Mouse (Mus musculus) G1E (cell line): ENCODE measurements around the gene Cpb1. TPM values are rescaled to one million over a fixed set of nuclear protein-coding genes. Genes with fewer than 3 reads are reported as not detected.
A peak's percentile ranks its signal among the peaks of the same experiment; 100 is the strongest.

Experiments
- ATAC-seq: 2 replicates; pipeline ENCODE4 v1.8.0; 2016; ENCODE audit warnings: mild to moderate bottlenecking; ENCODE audit not compliant: insufficient number of reproducible peaks, poor library complexity, low FRiP score, severe bottlenecking; ENCODE audit errors: extremely low read depth
- DNase-seq: peaks from one replicate; pipeline ENCODE4 v3.0.0; 2012; ENCODE audit warnings: low spot score
- H3K27me3 ChIP-seq: 2 replicates; pipeline ENCODE4 v1.6.1; 2012; ENCODE audit warnings: mild to moderate bottlenecking, low read length, inconsistent platforms; ENCODE audit not compliant: insufficient read depth
- H3K36me3 ChIP-seq: replicated peaks from 2 replicates; pipeline ENCODE3; 2012; ENCODE audit warnings: mild to moderate bottlenecking, inconsistent platforms
- H3K4me1 ChIP-seq: 2 replicates; pipeline ENCODE4 v1.6.1; 2012; ENCODE audit warnings: low read depth, low read length, inconsistent platforms, mixed read lengths; ENCODE audit not compliant: insufficient read depth
- H3K4me3 ChIP-seq: 2 replicates; pipeline ENCODE4 v1.5.1; 2012; ENCODE audit warnings: low read depth, mild to moderate bottlenecking, inconsistent platforms, low read length, moderate library complexity, mixed read lengths
- H3K9me3 ChIP-seq: replicated peaks from 2 replicates; pipeline ENCODE4 v1.6.1; 2012; ENCODE audit warnings: inconsistent platforms
- CTCF ChIP-seq: IDR thresholded peaks from 2 replicates; pipeline ENCODE4 v1.5.1; 2012; ENCODE audit warnings: low read depth, low read length, inconsistent platforms, mixed read lengths
- GATA1 ChIP-seq: IDR thresholded peaks from 2 replicates; pipeline ENCODE4 v1.6.1; 2012; ENCODE audit warnings: borderline replicate concordance, low read length, inconsistent platforms, mixed read lengths
- POLR2AphosphoS5 ChIP-seq: IDR thresholded peaks from 2 replicates; pipeline ENCODE4 v1.6.1; 2012; ENCODE audit warnings: low read depth, low read length, inconsistent platforms; ENCODE audit not compliant: insufficient replicate concordance
- polyA plus RNA-seq: library from polyadenylated mRNA; stranded (reverse); fragments of >175 nt; gene quantifications from 2 replicates; pipeline ENCODE4 v1.2.3, GENCODE M21; 2012
- total RNA-seq, 2 experiments: library from RNA; stranded (forward) in 1 of 2; stranded (reverse) in 1 of 2; fragments of 200-1000 nt in 1 of 2; fragments of >200 nt in 1 of 2; fragmentation: Nextera tagmentation in 1 of 2; gene quantifications; 2 replicates each; pipeline ENCODE4 v1.2.3; 2014 to 2017

Gene Cpb1
- total and polyA plus RNA-seq, 3 experiments: 0.22 TPM; not detected in 2

DNA sequence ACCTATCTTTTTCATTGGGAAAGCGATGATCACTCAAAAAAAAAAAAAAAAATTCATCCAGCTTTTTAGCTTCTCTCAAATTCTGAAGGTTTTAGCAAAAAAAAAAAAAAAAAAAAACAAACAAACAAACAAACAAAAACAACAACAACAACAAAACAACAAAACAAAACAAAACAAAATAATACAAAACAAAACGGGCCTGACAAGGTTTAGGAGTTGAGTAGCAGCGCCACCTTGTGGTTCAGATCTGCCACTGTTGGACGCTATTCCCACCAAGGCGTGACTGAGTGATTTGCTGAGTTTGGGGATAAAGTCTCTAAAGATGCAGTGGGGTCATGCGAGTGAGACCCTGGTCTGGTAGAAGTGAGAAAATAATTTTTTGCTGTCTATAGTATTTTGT lies 76.7 kb downstream of the Cpb1 start:
- H3K4me3 ChIP-seq: no peak overlapping the region
- TF ChIP-seq POLR2AphosphoS5 (no peak), CTCF (peak; percentile 71), GATA1 (no peak)
- peaks cover 10% of the 10 kb centered on the region for H3K36me3 ChIP-seq
- H3K27me3 ChIP-seq: no peaks in the 10 kb centered on the region
- no peak for DNase-seq
- H3K4me1 ChIP-seq: peaks cover 21% of the 10 kb centered on the region
- no peaks in the 10 kb centered on the region for H3K9me3 ChIP-seq
- no peak; the same call in 1 of the 2 replicates for ATAC-seq

Other genes with a start within 250 kb of the Cpb1 start
- gene Hps3, start 240.4 kb downstream of the Cpb1 start, total RNA-seq (2014; fragmentation: Nextera tagmentation): 27.5 and 32.2 TPM in 2 replicates
- 39.1 and 39.3 TPM in 2 replicates for gene Hps3, start 240.4 kb downstream of the Cpb1 start, total RNA-seq (2017)
- gene Hps3, start 240.4 kb downstream of the Cpb1 start, polyA plus RNA-seq: 15.0 and 16.3 TPM in 2 replicates
- 71.0 and 85.2 TPM in 2 replicates for gene Hltf, start 217.9 kb downstream of the Cpb1 start, total RNA-seq (2014; fragmentation: Nextera tagmentation)
- 75.7 and 85.0 TPM in 2 replicates for gene Hltf, start 217.9 kb downstream of the Cpb1 start, total RNA-seq (2017)
- 14.2 and 15.6 TPM in 2 replicates for gene Hltf, start 217.9 kb downstream of the Cpb1 start, polyA plus RNA-seq
- not detected in 2 replicates for gene Gyg, start 120.4 kb downstream of the Cpb1 start, total RNA-seq (2014; fragmentation: Nextera tagmentation)
- not detected in 2 replicates for gene Gyg, start 120.4 kb downstream of the Cpb1 start, total RNA-seq (2017)
- not detected in 2 replicates for gene Gyg, start 120.4 kb downstream of the Cpb1 start, polyA plus RNA-seq
- 185 and 247 TPM in 2 replicates for gene Cpa3, start 33.6 kb downstream of the Cpb1 start, total RNA-seq (2014; fragmentation: Nextera tagmentation)
- gene Cpa3, start 33.6 kb downstream of the Cpb1 start, total RNA-seq (2017): 558 and 610 TPM in 2 replicates
- 3.4 TPM in 2 replicates for gene Cpa3, start 33.6 kb downstream of the Cpb1 start, polyA plus RNA-seq
- gene Agtr1b, start 91.4 kb upstream of the Cpb1 start, total RNA-seq (2014; fragmentation: Nextera tagmentation): not detected in 2 replicates
- not detected in 2 replicates for gene Agtr1b, start 91.4 kb upstream of the Cpb1 start, total RNA-seq (2017)
- not detected in 2 replicates for gene Agtr1b, start 91.4 kb upstream of the Cpb1 start, polyA plus RNA-seq